Mouse (Mus musculus) neural tube, embryonic 14.5 days (tissue): Measurements from ENCODE around the gene Pdzk1. TPM values are rescaled to one million over a fixed set of nuclear protein-coding genes. Genes with fewer than 3 reads are reported as not detected.

Source experiments
- ATAC-seq: fragments of 200-750 bp; cut with Nextera tagmentation; 2 replicates; pipeline ENCODE4 v1.8.0; 2017; ENCODE audit warnings: low read depth, mild to moderate bottlenecking, moderate TSS enrichment, moderate library complexity
- H3K27ac ChIP-seq: fragments of 300-500 bp; sonication (generic); 2 replicates; pipeline ENCODE4 v1.5.1; 2014; ENCODE audit warnings: low read depth, mild to moderate bottlenecking, control low read depth, low read length, moderate library complexity, mixed read lengths
- H3K27me3 ChIP-seq: fragments of 300-500 bp; sonication (generic); 2 replicates; pipeline ENCODE4 v1.6.1; 2014; ENCODE audit warnings: low read length; ENCODE audit not compliant: control insufficient read depth, insufficient read depth
- H3K36me3 ChIP-seq: fragments of 300-500 bp; sonication (generic); 2 replicates; pipeline ENCODE4 v1.6.1; 2014; ENCODE audit warnings: low read length, mixed read lengths; ENCODE audit not compliant: control insufficient read depth, insufficient read depth
- H3K4me1 ChIP-seq: fragments of 300-500 bp; sonication (generic); 2 replicates; pipeline ENCODE4 v1.6.1; 2014; ENCODE audit warnings: low read length; ENCODE audit not compliant: control insufficient read depth, insufficient read depth
- H3K4me2 ChIP-seq: fragments of 300-500 bp; sonication (generic); 2 replicates; pipeline ENCODE4 v1.6.1; 2014; ENCODE audit warnings: mild to moderate bottlenecking, low read depth, low read length, control low read depth
- H3K4me3 ChIP-seq: fragments of 300-500 bp; sonication (generic); 2 replicates; pipeline ENCODE4 v1.5.1; 2014; ENCODE audit warnings: low read depth, low read length, control low read depth, mixed read lengths
- H3K9ac ChIP-seq: fragments of 300-500 bp; sonication (generic); replicated peaks from 2 replicates; pipeline ENCODE4 v1.6.1; 2014; ENCODE audit warnings: low read depth, mild to moderate bottlenecking, control low read depth, low read length, mixed read lengths
- H3K9me3 ChIP-seq: fragments of 300-500 bp; sonication (generic); 2 replicates; pipeline ENCODE4 v1.6.1; 2016; ENCODE audit warnings: low read length; ENCODE audit not compliant: control insufficient read depth
- WGBS: fragments of 180-500 bp; shearing (Covaris S2); extraction: QIAGEN DNeasy Blood & Tissue Kit; methylation state at CpG from one replicate; pipeline ENCODE4 v1.1.7; 2014; 5-methylcytosine and 5-hydroxymethylcytosine counted together
- polyA plus RNA-seq: library from polyadenylated mRNA; unstranded; fragments of >200 nt; fragmentation: Nextera tagmentation; extraction: Ambion mirVana; gene quantifications from 2 replicates; pipeline ENCODE4 v1.2.1, GENCODE M21; 2014

Pdzk1 gene
- polyA plus RNA-seq, 1 experiment from 2014 or later = not detected

- WGBS = 41% methylated on average over 20 of the region's 20 CpGs
These were observed 16.5 kb upstream of the Pdzk1 start for GRCm38 (mm10) chr3:96812395-96813091.

DNA sequence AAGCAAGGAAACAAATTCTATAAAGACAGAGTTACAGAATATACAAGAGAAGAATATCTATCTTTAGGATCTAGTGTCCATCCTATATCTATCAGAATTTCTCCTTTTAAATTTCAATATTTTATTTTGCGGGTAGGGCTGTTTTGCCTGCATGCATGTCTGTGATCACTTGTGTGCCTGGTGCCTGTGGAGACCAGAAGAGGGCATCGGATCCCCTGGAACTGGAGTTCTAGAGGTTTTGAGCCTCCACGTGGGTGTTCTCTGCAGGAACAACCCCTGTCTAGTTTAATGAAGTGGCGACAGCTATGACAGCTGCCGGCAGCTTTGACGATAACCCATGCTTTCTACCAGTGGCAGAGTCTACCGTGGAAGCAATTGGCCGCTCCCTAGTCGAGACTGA is 16.0 kb upstream of the Pdzk1 start:
- Histone ChIP-seq H3K9ac (no peak overlapping the region), H3K36me3 (no peaks in the 10 kb centered on the region), H3K4me1 (no peaks in the 10 kb centered on the region), H3K4me3 (no peak overlapping the region), H3K27ac (no peak overlapping the region), H3K4me2 (no peak overlapping the region), H3K27me3 (no peaks in the 10 kb centered on the region), H3K9me3 (no peaks in the 10 kb centered on the region)
- no peak for ATAC-seq
- 38% methylated on average over 9 of the region's 9 CpGs for WGBS

More at GRCm38 (mm10) chr3:96812395-96813091, 16.5 kb upstream of the Pdzk1 start:
- peak; percentile 31; the same call in 1 of the 2 replicates for ATAC-seq
- Histone ChIP-seq H3K4me1 (no peaks in the 10 kb centered on the region), H3K9me3 (no peaks in the 10 kb centered on the region), H3K9ac (no peak overlapping the region), H3K27ac (no peak overlapping the region), H3K36me3 (no peaks in the 10 kb centered on the region), H3K4me3 (no peak overlapping the region), H3K27me3 (no peaks in the 10 kb centered on the region), H3K4me2 (no peak overlapping the region)

- no peak overlapping the region for H3K4me2 ChIP-seq
- H3K27me3 ChIP-seq = no peaks in the 10 kb centered on the region
- no peak for ATAC-seq
- H3K36me3 ChIP-seq = no peaks in the 10 kb centered on the region
- no peaks in the 10 kb centered on the region for H3K4me1 ChIP-seq
- no peak overlapping the region for H3K4me3 ChIP-seq
- H3K9me3 ChIP-seq = no peaks in the 10 kb centered on the region
- H3K9ac ChIP-seq = no peak overlapping the region
- 72% methylated on average over 7 of the region's 7 CpGs for WGBS
- H3K27ac ChIP-seq = no peak overlapping the region
These were observed 15.4 kb upstream of the Pdzk1 start for GRCm38 (mm10) chr3:96813591-96814244.

DNA sequence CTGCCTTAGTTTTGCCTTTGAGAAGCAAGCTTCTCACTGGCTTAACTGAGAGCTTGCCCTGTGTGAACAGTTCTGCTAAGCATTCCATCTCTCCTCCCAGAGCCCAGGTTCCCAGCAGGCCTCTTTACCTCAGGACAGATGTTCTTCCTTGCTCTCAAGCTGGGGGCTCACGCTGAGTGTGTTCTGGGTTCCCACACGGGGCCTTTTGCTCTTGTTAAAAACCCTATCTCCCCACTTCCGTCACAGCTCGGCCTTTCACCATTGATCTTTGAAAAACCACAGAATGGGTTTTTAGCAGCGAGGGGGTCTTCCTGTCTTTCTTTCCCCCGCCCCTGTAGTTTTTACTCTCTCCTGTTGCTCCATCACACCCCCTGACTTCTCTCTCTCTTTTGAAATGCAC is 14.7 kb upstream of the Pdzk1 start:
- H3K36me3 ChIP-seq = no peaks in the 10 kb centered on the region
- 51% methylated on average over 6 of the region's 6 CpGs for WGBS
- H3K4me3 ChIP-seq = no peak overlapping the region
- no peaks in the 10 kb centered on the region for H3K27me3 ChIP-seq
- no peak for ATAC-seq
- H3K4me2 ChIP-seq = no peak overlapping the region
- H3K4me1 ChIP-seq = no peaks in the 10 kb centered on the region
- no peaks in the 10 kb centered on the region for H3K9me3 ChIP-seq
- no peak overlapping the region for H3K9ac ChIP-seq
- no peak overlapping the region for H3K27ac ChIP-seq

DNA sequence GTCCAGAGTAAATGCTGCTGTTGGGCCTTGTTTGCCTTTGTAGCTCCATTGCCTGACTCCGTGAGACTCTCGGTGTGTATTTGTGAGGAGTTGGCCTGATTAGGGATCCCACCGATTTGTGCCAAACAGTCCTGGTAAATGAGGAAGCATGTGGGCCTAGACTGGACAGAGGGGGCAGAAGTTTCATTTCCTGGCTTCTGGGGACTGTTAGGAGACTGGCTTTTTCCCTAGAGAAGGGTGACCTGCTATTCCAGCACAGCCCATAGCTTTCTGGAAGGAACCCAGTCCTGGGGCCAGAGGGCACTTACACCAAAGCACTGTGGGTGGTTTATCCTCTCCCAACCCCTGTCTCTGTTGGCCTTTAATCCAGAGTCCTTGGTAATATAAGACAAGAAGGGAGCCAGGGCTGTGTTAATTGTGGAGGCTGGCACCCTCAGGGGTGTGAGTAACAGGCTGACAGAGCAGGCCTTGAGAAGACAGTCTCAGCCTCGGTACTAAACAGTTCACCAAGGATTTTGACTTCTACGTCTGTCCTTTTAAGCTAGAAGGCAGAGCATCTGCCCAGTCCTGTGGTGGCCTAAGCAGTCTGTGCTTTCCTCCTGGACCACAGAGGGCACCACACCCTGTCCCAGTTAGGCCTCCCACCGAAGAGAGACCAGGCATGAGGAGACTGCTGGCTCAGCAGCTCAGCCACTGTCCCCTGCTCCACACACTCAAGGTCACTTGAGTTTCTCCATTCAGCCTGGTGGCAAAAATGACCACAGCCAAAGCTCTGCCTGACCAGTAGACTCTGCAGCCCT is 8.8 kb upstream of the Pdzk1 start:
- H3K9me3 ChIP-seq = no peaks in the 10 kb centered on the region

DNA sequence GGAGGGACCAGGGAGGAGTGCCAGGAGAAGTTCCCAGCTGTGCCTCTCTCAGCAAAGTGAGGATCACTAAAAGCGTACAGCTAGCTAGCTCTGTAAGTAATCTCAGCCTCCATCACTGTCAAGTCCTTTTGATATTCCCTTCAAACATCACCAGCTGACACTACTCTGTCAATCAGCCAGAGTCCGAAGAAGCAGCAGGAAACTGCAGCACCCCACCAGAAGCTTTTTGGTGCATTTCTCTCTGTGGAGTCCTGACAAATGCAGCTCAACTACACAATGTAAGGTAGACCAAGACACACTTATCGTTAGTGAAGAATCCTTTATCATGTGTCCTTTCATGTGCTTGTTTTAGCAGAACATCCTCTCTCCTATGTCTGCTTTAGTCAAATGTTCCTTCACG is 7.5 kb upstream of the Pdzk1 start:
- Histone ChIP-seq H3K4me3 (no peak overlapping the region), H3K27me3 (no peaks in the 10 kb centered on the region), H3K27ac (no peak overlapping the region), H3K9me3 (no peaks in the 10 kb centered on the region), H3K36me3 (no peaks in the 10 kb centered on the region), H3K4me1 (no peaks in the 10 kb centered on the region), H3K9ac (no peak overlapping the region), H3K4me2 (no peak overlapping the region)
- WGBS = 90% methylated on average over 4 of the region's 4 CpGs
- ATAC-seq = no peak

More for the DNA sequence above, 8.8 kb upstream of the Pdzk1 start:
- H3K9ac ChIP-seq = no peak overlapping the region
- H3K4me3 ChIP-seq = no peak overlapping the region
- no peak overlapping the region for H3K27ac ChIP-seq
- no peak for ATAC-seq
- no peak overlapping the region for H3K4me2 ChIP-seq
- WGBS = 86% methylated on average over 6 of the region's 6 CpGs
- no peaks in the 10 kb centered on the region for H3K4me1 ChIP-seq
- H3K36me3 ChIP-seq = no peaks in the 10 kb centered on the region
- H3K27me3 ChIP-seq = no peaks in the 10 kb centered on the region

DNA sequence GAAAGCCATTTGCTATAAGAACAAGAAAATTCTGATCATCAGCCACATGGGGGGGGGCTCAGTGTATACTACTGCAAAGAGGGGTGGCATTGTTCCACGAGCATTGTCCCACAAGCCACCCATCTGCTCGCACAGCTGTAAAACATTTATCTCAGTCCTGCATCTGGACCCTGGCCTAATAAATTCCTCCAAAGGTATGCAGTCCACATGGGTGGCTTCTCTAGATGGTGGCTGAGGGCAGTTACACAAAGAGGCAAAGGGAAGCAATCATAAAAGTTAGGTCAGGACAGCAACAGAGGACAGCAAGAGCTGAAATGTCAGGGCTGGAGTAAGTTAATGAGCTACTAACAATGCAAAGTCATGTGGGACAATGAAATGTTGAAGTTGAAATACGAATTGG is 5.4 kb upstream of the Pdzk1 start:
- 21% methylated on average over 3 of the region's 3 CpGs for WGBS
- H3K36me3 ChIP-seq = no peaks in the 10 kb centered on the region
- H3K4me1 ChIP-seq = no peaks in the 10 kb centered on the region
- H3K9me3 ChIP-seq = no peaks in the 10 kb centered on the region
- ATAC-seq = no peak
- no peak overlapping the region for H3K9ac ChIP-seq
- no peak overlapping the region for H3K4me3 ChIP-seq
- no peak overlapping the region for H3K27ac ChIP-seq
- H3K4me2 ChIP-seq = no peak overlapping the region
- H3K27me3 ChIP-seq = no peaks in the 10 kb centered on the region

DNA sequence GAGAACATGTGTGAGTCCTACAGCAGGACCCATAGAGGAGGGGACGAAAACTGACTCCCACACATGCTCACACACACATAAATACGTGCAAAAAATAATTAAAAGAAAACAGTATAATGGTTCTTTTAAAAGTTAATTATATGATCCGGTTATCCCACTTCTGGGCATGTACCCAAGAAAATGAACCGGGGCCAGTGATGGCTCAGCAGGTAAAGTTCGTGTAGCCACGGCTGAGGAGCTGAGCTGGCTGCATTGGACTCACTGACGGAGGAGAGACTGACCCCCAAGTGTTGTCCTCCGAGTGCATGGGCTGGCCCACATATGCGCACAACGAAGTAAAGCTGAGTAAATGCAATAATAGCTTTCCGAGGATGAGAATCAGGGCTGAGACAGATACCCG is 4.5 kb upstream of the Pdzk1 start:
- no peak overlapping the region for H3K4me3 ChIP-seq
- no peak overlapping the region for H3K9ac ChIP-seq
- H3K36me3 ChIP-seq = no peaks in the 10 kb centered on the region
- H3K27ac ChIP-seq = no peak overlapping the region
- WGBS = 92% methylated on average over 12 of the region's 12 CpGs
- ATAC-seq = no peak
- H3K4me2 ChIP-seq = no peak overlapping the region
- no peaks in the 10 kb centered on the region for H3K9me3 ChIP-seq
- no peaks in the 10 kb centered on the region for H3K4me1 ChIP-seq
- H3K27me3 ChIP-seq = no peaks in the 10 kb centered on the region

DNA sequence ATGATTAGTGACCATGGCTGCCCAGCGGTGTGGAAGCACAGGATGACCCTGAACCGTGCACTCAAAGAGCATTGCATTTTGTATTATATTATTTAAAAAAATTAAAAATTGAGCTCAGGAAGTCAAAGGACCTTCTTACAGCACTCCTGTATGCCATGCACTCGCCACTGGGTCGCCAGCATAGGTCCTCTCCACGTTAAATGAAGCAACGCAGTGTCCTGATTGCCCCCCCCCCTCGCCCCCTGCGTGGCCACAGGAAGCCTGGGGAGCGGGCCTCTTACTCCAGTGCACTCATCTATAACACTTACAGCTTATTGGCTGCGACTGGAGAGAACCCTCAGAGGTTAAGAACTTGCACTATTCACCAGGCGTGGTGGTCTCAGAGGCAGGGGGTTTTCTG is 3.8 kb upstream of the Pdzk1 start:
- ATAC-seq = no peak
- no peak overlapping the region for H3K27ac ChIP-seq
- H3K4me1 ChIP-seq = no peaks in the 10 kb centered on the region
- no peaks in the 10 kb centered on the region for H3K9me3 ChIP-seq
- H3K9ac ChIP-seq = no peak overlapping the region
- no peaks in the 10 kb centered on the region for H3K27me3 ChIP-seq
- no peak overlapping the region for H3K4me3 ChIP-seq
- WGBS = 37% methylated on average over 11 of the region's 11 CpGs
- H3K36me3 ChIP-seq = no peaks in the 10 kb centered on the region
- no peak overlapping the region for H3K4me2 ChIP-seq
